Mouse (Mus musculus): ENCODE measurements around the gene Zbtb14. TPM values are rescaled to one million over a fixed set of nuclear protein-coding genes. Genes with fewer than 3 reads are reported as not detected.

The Zbtb14 gene
- polyA plus RNA-seq, 1 experiment from 2014 or later, result 24.9 TPM

DNA sequence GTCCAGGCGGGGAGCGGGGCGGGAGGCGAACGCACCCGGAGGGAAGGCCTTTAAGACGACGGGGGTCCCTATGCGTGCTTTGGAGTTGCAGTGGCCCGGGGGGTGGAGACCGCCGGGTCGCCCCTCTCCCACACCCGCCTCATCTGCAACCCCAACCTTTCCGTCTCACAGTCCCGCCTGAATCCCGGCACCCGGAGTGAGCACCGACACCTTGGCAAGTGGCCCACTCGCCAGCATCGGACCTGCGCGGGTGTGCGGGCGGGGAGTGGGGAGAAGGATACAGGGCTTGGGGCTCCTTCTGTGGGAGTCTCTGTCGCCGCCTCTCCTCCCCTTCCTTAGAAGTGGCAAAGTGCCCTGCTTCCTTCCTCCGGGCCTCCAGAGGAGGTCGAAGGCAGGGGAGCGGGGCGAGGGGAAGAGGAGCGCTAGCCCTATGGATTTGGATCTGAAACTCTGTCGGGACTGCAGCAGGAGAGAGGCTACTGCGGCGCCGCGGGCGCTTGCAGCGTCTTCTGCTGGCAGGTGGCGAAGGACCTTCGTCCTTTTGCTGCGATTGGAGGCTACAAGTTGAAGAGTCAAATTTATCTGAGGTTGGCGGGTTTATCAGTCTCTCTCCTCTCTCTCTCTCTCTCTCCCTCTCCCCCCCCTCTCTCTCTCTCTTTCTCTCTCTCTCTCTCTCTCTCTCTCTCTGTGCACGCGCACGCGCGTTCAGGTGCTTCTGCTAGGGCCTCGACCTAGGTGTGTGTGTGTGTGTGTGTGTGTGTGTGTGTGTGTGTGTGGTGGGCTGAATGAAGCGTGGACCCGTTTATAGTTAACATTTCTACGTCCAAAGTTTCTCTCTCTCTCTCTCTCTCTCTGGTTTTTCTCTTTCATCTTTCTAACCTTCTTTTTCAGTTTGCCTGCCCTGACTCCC is 57.0 kb downstream of the Zbtb14 start:
- Histone ChIP-seq H3K4me2 (peak overlapping the region; percentile 66), H3K27me3 (ENCODE audit: insufficient read depth, low read length) (peaks cover 32% of the 10 kb centered on the region), H3K27ac (ENCODE audit: low read depth) (no peak overlapping the region), H3K9ac (no peak overlapping the region), H3K9me3 (ENCODE audit: low read depth, low read length) (no peaks in the 10 kb centered on the region), H3K4me1 (ENCODE audit: insufficient read depth) (no peaks in the 10 kb centered on the region; the same call in 1 of the 2 replicates), H3K4me3 (ENCODE audit: low read depth, low read length) (peak overlapping the region; percentile 29; the same call in 1 of the 2 replicates), H3K36me3 (ENCODE audit: insufficient read depth) (no peaks in the 10 kb centered on the region)
- no peak for TF ChIP-seq CTCF (IDR thresholded peaks at IDR 0.05; ENCODE audit: low read depth)
- DNase-seq, result no peak
- 2% methylated on average over 52 of the region's 52 CpGs for WGBS
- ATAC-seq (ENCODE audit: insufficient read depth), result peak; percentile 71

Other genes with a start within 250 kb of the Zbtb14 start
- gene Akain1, start 56.3 kb downstream of the Zbtb14 start, polyA plus RNA-seq (2014; fragmentation: Nextera tagmentation; extraction: Ambion mirVana), result not detected in 2 replicates